Mouse (Mus musculus) heart, postnatal 4 days (tissue): ENCODE results near the gene Cacng1. TPM values are rescaled to one million over a fixed set of nuclear protein-coding genes. Genes with fewer than 3 reads are reported as not detected.

ENCODE experiments used
- DNase-seq: peaks from one replicate; pipeline ENCODE4 v3.0.0; 2021
- total RNA-seq, 2 experiments: library from RNA; stranded (reverse); gene quantifications; 2 replicates each; pipeline ENCODE4 v1.2.3; 2021

Cacng1 gene
- total RNA-seq, 2 experiments from 2014 or later: 0.34 TPM; not detected in 1

GRCm38 (mm10) chr11:107655538-107655937 lies 60.8 kb downstream of the Cacng1 start:
- DNase-seq: no peak

Other genes with a start within 250 kb of the Cacng1 start
- gene Pitpnc1, start 245.8 kb downstream of the Cacng1 start, total RNA-seq: 10 to 100 TPM; 68.1 to 75.2 TPM
- 10 to 100 TPM; 83.0 to 83.3 TPM for gene Psmd12, start 237.0 kb downstream of the Cacng1 start, total RNA-seq
- 10 to 100 TPM; 26.0 to 27.4 TPM for gene Helz, start 168.6 kb downstream of the Cacng1 start, total RNA-seq
- under 1 TPM; 0.41 to 0.64 TPM for gene Cacng4, start 78.0 kb upstream of the Cacng1 start, total RNA-seq
- gene Cacng5, start 198.5 kb upstream of the Cacng1 start, total RNA-seq: under 1 TPM; 0.10 to 0.11 TPM